In the genomic region with DNA sequence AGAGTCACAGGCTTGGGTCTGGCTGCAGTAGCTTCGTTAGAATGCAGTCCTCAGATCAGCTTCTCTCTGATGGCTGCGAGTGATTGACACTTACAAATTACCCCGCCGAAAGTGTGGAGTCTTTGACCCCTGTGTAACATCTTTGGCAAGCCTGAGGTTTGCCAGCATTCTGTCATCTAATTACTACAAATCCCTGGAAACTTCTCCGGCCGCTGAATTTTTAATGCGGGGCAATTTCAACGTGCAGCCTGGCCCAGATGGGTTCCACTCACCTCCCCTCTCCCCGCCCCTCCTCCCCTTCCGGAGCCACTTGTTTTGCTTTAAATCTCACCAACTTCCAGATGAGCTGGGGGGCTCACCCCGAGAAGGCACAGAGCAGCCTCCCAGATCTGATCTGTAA, we compare ENCODE assay signal across 9 mouse cellular contexts.
A peak's percentile ranks its signal among the peaks of the same experiment; 100 is the strongest.
DNase-seq lines count a peak whose midpoint lies in the region; ATAC-seq and TF ChIP-seq lines count a peak whose summit lies in the region.
"Had no signal": no experiment of that assay in that cellular context is flagged by ENCODE, and none has a peak within 500 bp of the region (broad histone marks: within the 10 kb centered on the region; RNA-seq: fewer than 3 reads in every experiment).

No protein-coding gene starts in this region.

- no peaks in the 10 kb centered on the region for H3K9me3 ChIP-seq in heart, postnatal 0 days (replicated peaks; ENCODE audit: control insufficient read depth, low read length)
- no peaks in the 10 kb centered on the region for H3K9me3 ChIP-seq in embryonic facial prominence, embryonic 10.5 days
- H3K9me3 ChIP-seq in hindbrain, embryonic 14.5 days (ENCODE audit: control insufficient read depth, low read length), result no peaks in the 10 kb centered on the region
- H3K9me3 ChIP-seq in midbrain, postnatal 0 days (ENCODE audit: low read length), result no peaks in the 10 kb centered on the region

- H3K27me3 ChIP-seq in heart, postnatal 0 days (ENCODE audit: control insufficient read depth, insufficient read depth, low read length), result peaks cover 38% of the 10 kb centered on the region
- peaks cover 76% of the 10 kb centered on the region for H3K27me3 ChIP-seq in embryonic facial prominence, embryonic 10.5 days (replicated peaks; ENCODE audit: low read depth, poor library complexity, severe bottlenecking)
- no peaks in the 10 kb centered on the region; the same call in 1 of the 2 replicates for H3K27me3 ChIP-seq in hindbrain, embryonic 14.5 days (ENCODE audit: control insufficient read depth, insufficient read depth, low read length)
- H3K27me3 ChIP-seq in midbrain, postnatal 0 days (ENCODE audit: insufficient read depth, low read length), result no peaks in the 10 kb centered on the region

- H3K4me1 ChIP-seq in heart, postnatal 0 days (ENCODE audit: control insufficient read depth, insufficient read depth), result no peaks in the 10 kb centered on the region
- peaks cover 47% of the 10 kb centered on the region for H3K4me1 ChIP-seq in embryonic facial prominence, embryonic 10.5 days
- H3K4me1 ChIP-seq in hindbrain, embryonic 14.5 days (replicated peaks; ENCODE audit: control insufficient read depth, insufficient read depth, low read length), result peaks cover 47% of the 10 kb centered on the region
- H3K4me1 ChIP-seq in midbrain, postnatal 0 days (ENCODE audit: insufficient read depth, low read length), result peaks cover 12% of the 10 kb centered on the region; the same call in 1 of the 2 replicates

- 0 out of 2 replicates have a peak, but pooled peaks have one; percentile 9 for ATAC-seq in heart, postnatal 0 days (ENCODE audit: insufficient read depth, low read depth)
- peak; percentile 38; the same call in 1 of the 2 replicates for ATAC-seq in hindbrain, embryonic 14.5 days (ENCODE audit: low FRiP score)
- ATAC-seq in midbrain, postnatal 0 days (ENCODE audit: low FRiP score), result no peak

- WGBS in heart, postnatal 0 days, result 13% methylated on average over 11 of the region's 11 CpGs
- 7% methylated on average over 11 of the region's 11 CpGs for WGBS in embryonic facial prominence, embryonic 10.5 days
- WGBS in hindbrain, embryonic 14.5 days, result 2% methylated on average over 11 of the region's 11 CpGs
- 6% methylated on average over 11 of the region's 11 CpGs for WGBS in midbrain, postnatal 0 days

- TF ChIP-seq CTCF in heart, postnatal 0 days (IDR thresholded peaks at IDR 0.05; ENCODE audit: low read depth), result no peak
- no peak for TF ChIP-seq CTCF in midbrain, postnatal 0 days (IDR thresholded peaks at IDR 0.05)

- H3K9ac ChIP-seq in heart, postnatal 0 days (replicated peaks; ENCODE audit: low read depth, low read length), result no peak overlapping the region
- H3K9ac ChIP-seq in hindbrain, embryonic 14.5 days, result no peak overlapping the region
- H3K9ac ChIP-seq in midbrain, postnatal 0 days (replicated peaks; ENCODE audit: low read length, poor library complexity, severe bottlenecking), result no peak overlapping the region
- H3K9ac ChIP-seq: lung, embryonic 14.5 days had no signal

- H3K4me3 ChIP-seq in heart, postnatal 0 days (ENCODE audit: low read depth, low read length), result no peak overlapping the region
- H3K4me3 ChIP-seq in embryonic facial prominence, embryonic 10.5 days, result peak overlapping the region; percentile 46
- H3K4me3 ChIP-seq in hindbrain, embryonic 14.5 days (replicated peaks; ENCODE audit: low read length), result no peak overlapping the region
- H3K4me3 ChIP-seq in midbrain, postnatal 0 days (ENCODE audit: low read depth, low read length), result no peak overlapping the region

- H3K27ac ChIP-seq in heart, postnatal 0 days (ENCODE audit: low read depth), result no peak overlapping the region
- H3K27ac ChIP-seq in embryonic facial prominence, embryonic 10.5 days (replicated peaks), result no peak overlapping the region; the same call in 1 of the 2 replicates
- peak overlapping the region; percentile 66 for H3K27ac ChIP-seq in hindbrain, embryonic 14.5 days
- no peak overlapping the region for H3K27ac ChIP-seq in midbrain, postnatal 0 days (ENCODE audit: low read depth, low read length)

- DNase-seq in heart, postnatal 0 days (ENCODE audit: low spot score), result no peak
- DNase-seq in heart, postnatal 10 days, result no peak
- no peak for DNase-seq in embryonic facial prominence, embryonic 10.5 days (ENCODE audit: low spot score)
- peak; percentile 73 for DNase-seq in hindbrain, embryonic 14.5 days (ENCODE audit: low spot score)
- DNase-seq in midbrain, postnatal 0 days (ENCODE audit: low spot score), result peak; percentile 73
- no peak for DNase-seq in gastrocnemius, postnatal 4 days (ENCODE audit: low spot score in 2 of 2)
- no peak for DNase-seq in right cerebral cortex, adult 18-20 months
- no peak for DNase-seq in layer of hippocampus, postnatal 36 days

- peak overlapping the region; percentile 16; the same call in 1 of the 2 replicates for H3K4me2 ChIP-seq in heart, postnatal 0 days (ENCODE audit: low read depth, low read length)
- H3K4me2 ChIP-seq in hindbrain, embryonic 14.5 days (replicated peaks), result 0 out of 2 replicates have a peak overlapping the region, but pooled peaks have one; percentile 18
- H3K4me2 ChIP-seq in midbrain, postnatal 0 days (ENCODE audit: low read depth, low read length, poor library complexity, severe bottlenecking), result peak overlapping the region; percentile 7; the same call in 1 of the 2 replicates
- H3K4me2 ChIP-seq: lung, embryonic 14.5 days had no signal

- H3K36me3 ChIP-seq in heart, postnatal 0 days (replicated peaks; ENCODE audit: control insufficient read depth, insufficient read depth, low read length), result no peaks in the 10 kb centered on the region
- H3K36me3 ChIP-seq in embryonic facial prominence, embryonic 10.5 days (replicated peaks), result no peaks in the 10 kb centered on the region
- no peaks in the 10 kb centered on the region for H3K36me3 ChIP-seq in hindbrain, embryonic 14.5 days (replicated peaks; ENCODE audit: control insufficient read depth, insufficient read depth)
- H3K36me3 ChIP-seq in midbrain, postnatal 0 days (ENCODE audit: insufficient read depth, low read length), result no peaks in the 10 kb centered on the region

- TF ChIP-seq EP300 in heart, postnatal 0 days (IDR thresholded peaks at IDR 0.05; ENCODE audit: low read depth), result no peak

- intact Hi-C loops in heart, postnatal 10 days (cut with DNase I), result loop anchor here (1.0 kb wide), 2 partner anchors 36 to 63 kb away; no protein-coding TSS in a partner anchor

Comparison
In these comparisons a context has a peak if more than half of its experiments do, and no peak if none do; other contexts are left out.
1. DNase-seq: peak in hindbrain, embryonic 14.5 days (single experiment) and midbrain, postnatal 0 days (single experiment); none in heart, postnatal 0 days (single experiment), heart, postnatal 10 days (0 of 2), embryonic facial prominence, embryonic 10.5 days (single experiment), gastrocnemius, postnatal 4 days (0 of 2), right cerebral cortex, adult 18-20 months (single experiment) and layer of hippocampus, postnatal 36 days (0 of 2).
2. Peak in every context shown above with its lines, with median percentiles within 50 percentile points of each other: H3K4me2 ChIP-seq.